Mouse (Mus musculus) ovary, postnatal 14 days (tissue): Measurements from ENCODE around the gene Casp7.
"Not testable (repeated sequence)": the region's sequence is repeated elsewhere in the genome, so short reads cannot be mapped to it uniquely, and the experiment has no call there.

Experiments
- DNase-seq: peaks from one replicate; pipeline ENCODE4 v3.0.0; 2022; ENCODE audit warnings: low spot score

Gene Casp7

GRCm38 (mm10) chr19:56396669-56397621 lies at the start of gene Casp7:
Gene Casp7, plus strand, starts transcription at chr19:56397129.
- DNase-seq: peak; percentile 55

GRCm38 (mm10) chr19:56349295-56349694 lies 47.6 kb upstream of the Casp7 start:
- DNase-seq: no peak

- DNase-seq: no peak
Observed at GRCm38 (mm10) chr19:56353689-56354088, 43.2 kb upstream of the Casp7 start.

GRCm38 (mm10) chr19:56355201-56355600 lies 41.7 kb upstream of the Casp7 start:
- no peak for DNase-seq

- peak; percentile 66 for DNase-seq
Observed at GRCm38 (mm10) chr19:56356480-56357373, 40.2 kb upstream of the Casp7 start.

- DNase-seq: not testable (repeated sequence)
Observed at GRCm38 (mm10) chr19:56357374-56357708, 39.6 kb upstream of the Casp7 start.

- no peak for DNase-seq
Observed at GRCm38 (mm10) chr19:56358890-56359289, 38.0 kb upstream of the Casp7 start.

- no peak for DNase-seq
Observed at GRCm38 (mm10) chr19:56363721-56364460, 33.0 kb upstream of the Casp7 start.

- DNase-seq: no peak
Observed at GRCm38 (mm10) chr19:56364563-56364962, 32.4 kb upstream of the Casp7 start.

GRCm38 (mm10) chr19:56366168-56366567 lies 30.8 kb upstream of the Casp7 start:
- DNase-seq: no peak

- DNase-seq: no peak
Observed at GRCm38 (mm10) chr19:56366625-56367024, 30.3 kb upstream of the Casp7 start.

GRCm38 (mm10) chr19:56367778-56368177 lies 29.2 kb upstream of the Casp7 start:
- DNase-seq: no peak

- DNase-seq: no peak
Observed at GRCm38 (mm10) chr19:56368912-56369311, 28.0 kb upstream of the Casp7 start.

- DNase-seq: no peak
Observed at GRCm38 (mm10) chr19:56370389-56371150, 26.4 kb upstream of the Casp7 start.

- no peak for DNase-seq
Observed at GRCm38 (mm10) chr19:56372226-56372625, 24.7 kb upstream of the Casp7 start.

GRCm38 (mm10) chr19:56373246-56373645 lies 23.7 kb upstream of the Casp7 start:
- no peak for DNase-seq

GRCm38 (mm10) chr19:56374011-56374410 lies 22.9 kb upstream of the Casp7 start:
- no peak for DNase-seq

- DNase-seq: no peak
Observed at GRCm38 (mm10) chr19:56378007-56378406, 18.9 kb upstream of the Casp7 start.

- DNase-seq: no peak
Observed at GRCm38 (mm10) chr19:56378554-56379172, 18.3 kb upstream of the Casp7 start.

GRCm38 (mm10) chr19:56380341-56380740 lies 16.6 kb upstream of the Casp7 start:
- no peak for DNase-seq

- DNase-seq: no peak
Observed at GRCm38 (mm10) chr19:56381407-56381806, 15.5 kb upstream of the Casp7 start.
